Mouse (Mus musculus): ENCODE measurements around the gene Zbtb41.
"Not testable (repeated sequence)": the region's sequence is repeated elsewhere in the genome, so short reads cannot be mapped to it uniquely, and the experiment has no call there.

- TF ChIP-seq CTCF (IDR thresholded peaks at IDR 0.05; ENCODE audit: low read depth); EP300 (optimal IDR thresholded peaks at IDR 0.05): not testable (repeated sequence)
Measured at GRCm38 (mm10) chr1:139443103-139443502, 21.0 kb downstream of the Zbtb41 start.

All from stomach, postnatal 0 days (tissue).